Mouse (Mus musculus) kidney, postnatal 25 days (tissue): ENCODE results near the gene Tnfaip8l2.
A peak's percentile ranks its signal among the peaks of the same experiment; 100 is the strongest.
"Not testable (repeated sequence)": the region's sequence is repeated elsewhere in the genome, so short reads cannot be mapped to it uniquely, and the experiment has no call there.

Source experiments
- DNase-seq, 2 experiments: peaks; one replicate each; pipeline ENCODE4 v3.0.0; 2021; ENCODE audit warnings: mixed read lengths in 2 of 2

Gene Tnfaip8l2

DNA sequence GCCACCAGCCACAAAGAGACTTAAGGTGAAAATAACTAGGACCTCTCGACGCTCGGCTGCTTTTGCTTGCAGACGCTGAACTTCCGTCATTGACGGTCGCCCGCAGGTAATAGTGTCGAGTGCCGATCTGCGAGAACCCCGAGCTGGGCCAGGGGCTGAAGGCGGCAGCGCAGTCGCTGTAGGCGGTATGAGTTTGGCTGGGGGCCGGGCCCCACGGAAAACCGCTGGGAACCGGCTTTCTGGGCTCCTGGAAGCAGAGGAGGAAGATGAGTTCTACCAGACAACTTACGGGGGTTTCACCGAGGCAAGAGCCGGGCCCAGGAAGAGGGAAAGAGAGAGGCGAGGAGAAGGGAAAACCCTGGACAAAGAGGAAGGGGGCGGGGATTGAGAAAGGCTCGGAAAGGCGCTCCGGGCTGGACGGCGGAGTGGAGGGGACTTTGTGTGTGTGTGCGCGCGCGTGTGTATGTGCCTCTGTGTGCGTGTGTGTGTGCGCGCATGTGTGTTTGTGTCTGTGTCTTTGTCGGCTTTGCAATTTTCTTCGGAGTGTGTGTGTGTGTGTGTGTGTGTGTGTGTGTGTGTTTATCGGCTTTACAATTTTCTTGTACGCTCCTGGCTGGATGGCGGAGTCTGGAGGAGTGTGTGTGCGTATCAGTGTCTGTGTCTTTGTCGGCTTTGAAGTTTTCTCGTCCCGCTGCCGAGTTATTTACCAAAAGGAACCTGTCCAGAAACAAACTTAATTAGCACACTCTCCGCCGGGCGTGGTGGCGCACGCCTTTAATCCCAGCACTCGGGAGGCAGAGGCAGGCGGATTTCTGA is 31.0 kb downstream of the Tnfaip8l2 start, which contains the start of gene Vps72:
Vps72 (plus strand) TSS at position 112 of the 816 bp plus-strand sequence.
- peak; percentile 91 to 96 for DNase-seq

GRCm38 (mm10) chr3:95107898-95108297 is 34.3 kb downstream of the Tnfaip8l2 start:
- DNase-seq, result no peak

GRCm38 (mm10) chr3:95107308-95107707 is 34.9 kb downstream of the Tnfaip8l2 start:
- not testable (repeated sequence) for DNase-seq

- DNase-seq, result peak; percentile 97 to 98
These were observed 35.6 kb downstream of the Tnfaip8l2 start, which contains the start of gene Pip5k1a for GRCm38 (mm10) chr3:95106338-95107117. TSS of gene Pip5k1a (minus strand) at chr3:95106930.

DNA sequence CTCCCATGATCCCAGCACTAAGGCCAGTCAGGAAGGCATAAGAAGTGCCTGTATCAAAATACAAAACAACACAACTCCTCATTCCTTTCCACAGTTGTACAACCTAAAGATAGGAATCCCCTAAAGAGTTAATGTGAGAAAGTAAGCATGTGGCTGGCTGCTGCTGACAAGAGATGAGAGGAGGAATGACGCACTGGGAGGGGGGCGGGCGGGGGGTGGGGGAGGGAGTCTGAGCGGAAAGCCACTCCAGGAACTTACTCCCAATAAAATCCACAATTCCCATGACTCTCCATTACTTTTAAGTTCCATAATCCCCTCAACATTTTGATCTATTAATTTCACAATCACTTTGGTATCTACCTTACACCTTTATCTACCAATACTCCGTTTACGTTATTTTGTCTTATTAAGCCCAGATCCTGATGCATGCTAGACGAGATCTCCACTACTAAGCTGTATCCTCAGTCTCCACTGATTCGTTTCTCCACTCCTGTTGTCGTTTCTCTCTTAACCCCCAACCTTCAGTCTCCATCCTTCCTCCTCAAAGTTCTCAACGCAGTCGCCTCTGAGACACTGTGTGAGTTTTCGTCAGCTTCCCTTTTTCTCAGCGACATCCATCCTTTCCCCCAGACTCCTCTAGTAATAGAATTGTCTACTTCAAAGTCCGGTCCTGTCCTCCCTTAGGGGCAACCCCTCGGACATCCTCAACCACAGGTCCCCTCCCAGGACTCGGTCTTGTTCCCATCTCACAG is 36.4 kb downstream of the Tnfaip8l2 start:
- DNase-seq, result no peak

DNA sequence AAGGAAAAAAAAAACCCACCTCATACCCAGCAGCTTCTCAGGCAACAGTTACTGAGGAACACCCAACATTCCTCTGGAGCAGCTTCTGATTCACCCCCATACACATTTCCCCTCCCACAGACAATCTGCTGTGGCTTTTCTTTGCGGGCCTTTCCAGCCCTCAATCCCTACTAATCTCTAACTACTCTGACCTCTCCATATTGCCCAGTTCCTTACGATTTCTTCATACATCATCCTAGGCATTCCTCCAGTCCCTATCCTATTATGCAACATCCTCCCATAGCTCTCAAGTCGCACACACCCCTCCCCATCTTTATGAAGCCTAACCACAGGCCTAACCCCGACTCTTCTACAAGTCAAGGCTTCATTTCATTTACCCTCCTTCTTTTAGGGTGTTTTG is 37.0 kb downstream of the Tnfaip8l2 start:
- DNase-seq, result no peak

GRCm38 (mm10) chr3:95100854-95101253 is 41.3 kb downstream of the Tnfaip8l2 start:
- DNase-seq, result no peak
